Mouse (Mus musculus): ENCODE measurements around the gene Thsd4. TPM values are rescaled to one million over a fixed set of nuclear protein-coding genes. Genes with fewer than 3 reads are reported as not detected.

Thsd4 gene
- polyA plus RNA-seq, 1 experiment from 2014 or later = 8.2 TPM

DNA sequence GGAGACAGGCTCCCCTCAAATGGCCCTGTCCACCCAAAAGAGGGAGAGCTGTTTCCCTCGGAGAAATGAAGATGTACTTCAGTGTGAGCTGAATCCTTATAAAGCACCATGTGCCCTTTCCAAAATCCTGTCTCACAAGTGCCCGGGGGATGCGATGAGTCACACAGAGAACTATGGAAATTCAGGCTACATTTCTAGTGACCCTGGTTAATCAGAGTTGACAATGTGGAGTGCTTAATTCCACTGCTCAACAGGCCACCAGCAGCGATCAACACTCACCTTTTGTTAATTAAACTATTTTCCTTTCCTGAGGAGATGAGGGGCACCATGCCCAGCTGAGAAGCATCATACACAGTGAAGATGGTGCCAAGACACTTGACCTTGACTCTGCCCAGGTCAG lies 138.9 kb downstream of the Thsd4 start:
- Histone ChIP-seq H3K27ac (ENCODE audit: low read length) (no peak overlapping the region), H3K4me1 (ENCODE audit: control insufficient read depth, insufficient read depth, low read length) (no peaks in the 10 kb centered on the region), H3K4me2 (ENCODE audit: low read depth, low read length) (no peak overlapping the region), H3K9me3 (replicated peaks; ENCODE audit: control insufficient read depth, low read length) (no peaks in the 10 kb centered on the region), H3K9ac (ENCODE audit: low read length) (no peak overlapping the region), H3K4me3 (ENCODE audit: low read length) (no peak overlapping the region), H3K36me3 (ENCODE audit: control insufficient read depth, insufficient read depth) (no peaks in the 10 kb centered on the region), H3K27me3 (ENCODE audit: control insufficient read depth, insufficient read depth, low read length) (no peaks in the 10 kb centered on the region)
- WGBS = 67% methylated on average over 4 of the region's 4 CpGs
- no peak for ATAC-seq (replicated peaks; ENCODE audit: extremely low read depth, insufficient read depth, low FRiP score)

DNA sequence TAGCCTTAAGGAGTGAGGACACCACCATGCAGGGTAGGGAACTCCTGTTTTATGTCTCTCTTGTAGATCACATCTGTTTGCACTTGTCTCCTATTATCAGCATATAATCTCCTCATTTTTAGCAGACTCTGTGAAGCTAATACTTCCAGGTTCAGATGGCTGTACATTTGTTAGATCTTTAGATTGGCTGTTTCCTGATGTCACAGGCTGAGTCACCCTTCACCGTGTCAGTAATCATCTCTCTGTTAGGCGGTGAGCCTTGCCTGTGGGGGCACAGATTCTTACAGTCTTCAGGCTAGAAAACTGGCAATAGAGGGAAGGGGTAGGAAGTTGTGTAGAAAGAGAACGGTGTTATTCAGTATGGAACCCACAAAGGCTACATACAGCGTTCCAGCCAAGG lies 139.3 kb downstream of the Thsd4 start:
- no peak for ATAC-seq (replicated peaks; ENCODE audit: extremely low read depth, insufficient read depth, low FRiP score)
- 76% methylated on average over 4 of the region's 4 CpGs for WGBS
- Histone ChIP-seq H3K27ac (ENCODE audit: low read length) (no peak overlapping the region), H3K27me3 (ENCODE audit: control insufficient read depth, insufficient read depth, low read length) (no peaks in the 10 kb centered on the region), H3K4me2 (ENCODE audit: low read depth, low read length) (no peak overlapping the region), H3K9me3 (replicated peaks; ENCODE audit: control insufficient read depth, low read length) (no peaks in the 10 kb centered on the region), H3K9ac (ENCODE audit: low read length) (no peak overlapping the region), H3K4me3 (ENCODE audit: low read length) (no peak overlapping the region), H3K4me1 (ENCODE audit: control insufficient read depth, insufficient read depth, low read length) (no peaks in the 10 kb centered on the region), H3K36me3 (ENCODE audit: control insufficient read depth, insufficient read depth) (no peaks in the 10 kb centered on the region)

DNA sequence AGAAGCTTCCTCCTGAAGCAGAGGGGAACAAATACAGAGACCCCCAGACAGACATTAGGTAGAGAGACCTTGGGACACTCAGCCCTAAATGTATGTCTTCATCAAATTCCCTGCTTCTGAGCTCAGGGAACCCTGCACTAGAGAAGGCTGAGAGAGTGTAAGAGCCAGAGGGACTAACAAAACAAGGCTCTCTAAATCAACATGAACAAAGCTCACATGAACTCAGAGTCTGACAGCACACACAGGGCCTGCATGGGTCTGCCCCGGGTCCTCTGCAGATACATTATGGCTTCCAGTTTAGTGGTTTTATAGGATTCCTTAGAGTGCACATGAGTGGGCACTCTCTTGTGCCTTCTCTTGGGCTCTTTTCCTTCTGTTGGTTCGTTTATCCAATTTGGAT lies 140.8 kb downstream of the Thsd4 start:
- no peak overlapping the region for H3K4me2 ChIP-seq (ENCODE audit: low read depth, low read length)
- no peak overlapping the region for H3K9ac ChIP-seq (ENCODE audit: low read length)
- H3K27me3 ChIP-seq (ENCODE audit: control insufficient read depth, insufficient read depth, low read length) = no peaks in the 10 kb centered on the region
- 89% methylated on average over 2 of the region's 2 CpGs for WGBS
- H3K4me3 ChIP-seq (ENCODE audit: low read length) = no peak overlapping the region
- no peaks in the 10 kb centered on the region for H3K9me3 ChIP-seq (replicated peaks; ENCODE audit: control insufficient read depth, low read length)
- no peaks in the 10 kb centered on the region for H3K4me1 ChIP-seq (ENCODE audit: control insufficient read depth, insufficient read depth, low read length)
- no peaks in the 10 kb centered on the region for H3K36me3 ChIP-seq (ENCODE audit: control insufficient read depth, insufficient read depth)
- H3K27ac ChIP-seq (ENCODE audit: low read length) = no peak overlapping the region
- no peak for ATAC-seq (replicated peaks; ENCODE audit: extremely low read depth, insufficient read depth, low FRiP score)

DNA sequence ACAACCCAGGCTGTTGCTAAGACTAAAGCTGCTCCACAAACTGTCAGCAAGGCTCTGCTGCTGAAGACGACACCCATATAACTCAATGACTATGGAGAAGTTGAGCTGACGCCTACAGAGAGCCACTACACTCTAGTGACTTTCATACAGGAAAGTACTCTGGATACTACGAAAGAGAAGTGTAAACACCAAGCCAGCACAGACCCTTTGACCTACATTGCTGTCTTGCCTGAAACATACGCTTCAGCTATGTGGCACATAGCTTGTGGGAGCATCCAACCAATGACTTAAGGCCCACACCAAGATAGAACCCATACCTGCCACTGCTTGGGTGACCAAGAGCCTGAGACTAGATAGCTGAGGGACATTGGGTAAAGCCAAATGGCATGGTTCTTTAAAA lies 141.3 kb downstream of the Thsd4 start:
- ATAC-seq (replicated peaks; ENCODE audit: extremely low read depth, insufficient read depth, low FRiP score) = no peak
- 75% methylated on average over 4 of the region's 4 CpGs for WGBS
- no peak overlapping the region for H3K4me2 ChIP-seq (ENCODE audit: low read depth, low read length)
- no peak overlapping the region for H3K9ac ChIP-seq (ENCODE audit: low read length)
- H3K4me1 ChIP-seq (ENCODE audit: control insufficient read depth, insufficient read depth, low read length) = no peaks in the 10 kb centered on the region
- no peaks in the 10 kb centered on the region for H3K27me3 ChIP-seq (ENCODE audit: control insufficient read depth, insufficient read depth, low read length)
- no peaks in the 10 kb centered on the region for H3K36me3 ChIP-seq (ENCODE audit: control insufficient read depth, insufficient read depth)
- no peak overlapping the region for H3K27ac ChIP-seq (ENCODE audit: low read length)
- H3K4me3 ChIP-seq (ENCODE audit: low read length) = no peak overlapping the region
- H3K9me3 ChIP-seq (replicated peaks; ENCODE audit: control insufficient read depth, low read length) = no peaks in the 10 kb centered on the region

DNA sequence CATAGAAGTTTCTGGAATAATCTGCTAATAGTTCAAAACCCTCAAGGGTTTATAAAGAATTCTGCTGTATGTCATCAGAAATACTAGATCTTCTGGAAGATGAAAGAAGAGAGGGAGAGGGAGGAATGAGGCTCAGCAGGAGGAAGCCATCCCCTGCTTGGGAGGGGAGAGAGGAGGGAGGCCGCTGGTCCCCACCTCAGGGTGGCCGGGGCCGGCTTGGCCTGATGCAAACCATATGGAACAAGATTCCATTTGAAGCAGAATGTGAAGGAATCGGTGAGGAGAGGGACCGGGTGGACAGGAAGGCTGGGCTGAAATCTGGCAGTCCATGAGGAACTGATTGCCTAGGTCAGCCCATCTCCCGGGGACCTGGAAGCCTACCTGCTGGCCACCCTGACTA lies 143.6 kb downstream of the Thsd4 start:
- Histone ChIP-seq H3K4me2 (ENCODE audit: low read depth, low read length) (no peak overlapping the region), H3K9me3 (replicated peaks; ENCODE audit: control insufficient read depth, low read length) (no peaks in the 10 kb centered on the region), H3K27me3 (ENCODE audit: control insufficient read depth, insufficient read depth, low read length) (no peaks in the 10 kb centered on the region), H3K9ac (ENCODE audit: low read length) (no peak overlapping the region), H3K4me3 (ENCODE audit: low read length) (no peak overlapping the region), H3K4me1 (ENCODE audit: control insufficient read depth, insufficient read depth, low read length) (no peaks in the 10 kb centered on the region), H3K36me3 (ENCODE audit: control insufficient read depth, insufficient read depth) (no peaks in the 10 kb centered on the region), H3K27ac (ENCODE audit: low read length) (no peak overlapping the region)
- no peak for ATAC-seq (replicated peaks; ENCODE audit: extremely low read depth, insufficient read depth, low FRiP score)
- WGBS = 65% methylated on average over 6 of the region's 6 CpGs

- H3K27me3 ChIP-seq (ENCODE audit: control insufficient read depth, insufficient read depth, low read length) = no peaks in the 10 kb centered on the region
- 53% methylated on average over 4 of the region's 4 CpGs for WGBS
- no peak overlapping the region for H3K9ac ChIP-seq (ENCODE audit: low read length)
- H3K4me1 ChIP-seq (ENCODE audit: control insufficient read depth, insufficient read depth, low read length) = peaks cover 2% of the 10 kb centered on the region
- no peaks in the 10 kb centered on the region for H3K9me3 ChIP-seq (replicated peaks; ENCODE audit: control insufficient read depth, low read length)
- H3K27ac ChIP-seq (ENCODE audit: low read length) = no peak overlapping the region
- H3K4me2 ChIP-seq (ENCODE audit: low read depth, low read length) = no peak overlapping the region
- no peak overlapping the region for H3K4me3 ChIP-seq (ENCODE audit: low read length)
- no peaks in the 10 kb centered on the region for H3K36me3 ChIP-seq (ENCODE audit: control insufficient read depth, insufficient read depth)
- ATAC-seq (replicated peaks; ENCODE audit: extremely low read depth, insufficient read depth, low FRiP score) = no peak
Observed at GRCm38 (mm10) chr9:60373161-60373737, 148.6 kb downstream of the Thsd4 start.

- H3K4me1 ChIP-seq (ENCODE audit: control insufficient read depth, insufficient read depth, low read length) = peaks cover 13% of the 10 kb centered on the region
- no peak overlapping the region for H3K27ac ChIP-seq (ENCODE audit: low read length)
- H3K4me2 ChIP-seq (ENCODE audit: low read depth, low read length) = no peak overlapping the region
- no peaks in the 10 kb centered on the region for H3K9me3 ChIP-seq (replicated peaks; ENCODE audit: control insufficient read depth, low read length)
- H3K4me3 ChIP-seq (ENCODE audit: low read length) = no peak overlapping the region
- H3K36me3 ChIP-seq (ENCODE audit: control insufficient read depth, insufficient read depth) = no peaks in the 10 kb centered on the region
- 58% methylated on average over 9 of the region's 9 CpGs for WGBS
- H3K9ac ChIP-seq (ENCODE audit: low read length) = no peak overlapping the region
- no peaks in the 10 kb centered on the region for H3K27me3 ChIP-seq (ENCODE audit: control insufficient read depth, insufficient read depth, low read length)
- ATAC-seq (replicated peaks; ENCODE audit: extremely low read depth, insufficient read depth, low FRiP score) = no peak
Observed at GRCm38 (mm10) chr9:60368516-60368915, 153.3 kb downstream of the Thsd4 start.

GRCm38 (mm10) chr9:60367617-60368305 lies 154.1 kb downstream of the Thsd4 start:
- H3K27ac ChIP-seq (ENCODE audit: low read length) = no peak overlapping the region
- no peaks in the 10 kb centered on the region for H3K9me3 ChIP-seq (replicated peaks; ENCODE audit: control insufficient read depth, low read length)
- no peaks in the 10 kb centered on the region for H3K27me3 ChIP-seq (ENCODE audit: control insufficient read depth, insufficient read depth, low read length)
- 48% methylated on average over 10 of the region's 10 CpGs for WGBS
- ATAC-seq (replicated peaks; ENCODE audit: extremely low read depth, insufficient read depth, low FRiP score) = 0 out of 2 replicates have a peak, but pooled peaks have one; percentile 37
- H3K36me3 ChIP-seq (ENCODE audit: control insufficient read depth, insufficient read depth) = no peaks in the 10 kb centered on the region
- H3K4me2 ChIP-seq (ENCODE audit: low read depth, low read length) = no peak overlapping the region
- H3K4me1 ChIP-seq (ENCODE audit: control insufficient read depth, insufficient read depth, low read length) = peaks cover 13% of the 10 kb centered on the region
- H3K9ac ChIP-seq (ENCODE audit: low read length) = no peak overlapping the region
- H3K4me3 ChIP-seq (ENCODE audit: low read length) = no peak overlapping the region

- H3K27me3 ChIP-seq (ENCODE audit: control insufficient read depth, insufficient read depth, low read length) = no peaks in the 10 kb centered on the region
- H3K4me3 ChIP-seq (ENCODE audit: low read length) = no peak overlapping the region
- 63% methylated on average over 14 of the region's 14 CpGs for WGBS
- no peaks in the 10 kb centered on the region for H3K36me3 ChIP-seq (ENCODE audit: control insufficient read depth, insufficient read depth)
- H3K27ac ChIP-seq (ENCODE audit: low read length) = no peak overlapping the region
- no peak for ATAC-seq (replicated peaks; ENCODE audit: extremely low read depth, insufficient read depth, low FRiP score)
- H3K4me1 ChIP-seq (ENCODE audit: control insufficient read depth, insufficient read depth, low read length) = peaks cover 13% of the 10 kb centered on the region
- no peaks in the 10 kb centered on the region for H3K9me3 ChIP-seq (replicated peaks; ENCODE audit: control insufficient read depth, low read length)
- no peak overlapping the region for H3K9ac ChIP-seq (ENCODE audit: low read length)
- H3K4me2 ChIP-seq (ENCODE audit: low read depth, low read length) = no peak overlapping the region
Observed at GRCm38 (mm10) chr9:60364166-60364781, 157.6 kb downstream of the Thsd4 start.

Data from heart, embryonic 16.5 days (tissue).